ENCODE assay signal across 8 mouse cellular contexts in the genomic region with DNA sequence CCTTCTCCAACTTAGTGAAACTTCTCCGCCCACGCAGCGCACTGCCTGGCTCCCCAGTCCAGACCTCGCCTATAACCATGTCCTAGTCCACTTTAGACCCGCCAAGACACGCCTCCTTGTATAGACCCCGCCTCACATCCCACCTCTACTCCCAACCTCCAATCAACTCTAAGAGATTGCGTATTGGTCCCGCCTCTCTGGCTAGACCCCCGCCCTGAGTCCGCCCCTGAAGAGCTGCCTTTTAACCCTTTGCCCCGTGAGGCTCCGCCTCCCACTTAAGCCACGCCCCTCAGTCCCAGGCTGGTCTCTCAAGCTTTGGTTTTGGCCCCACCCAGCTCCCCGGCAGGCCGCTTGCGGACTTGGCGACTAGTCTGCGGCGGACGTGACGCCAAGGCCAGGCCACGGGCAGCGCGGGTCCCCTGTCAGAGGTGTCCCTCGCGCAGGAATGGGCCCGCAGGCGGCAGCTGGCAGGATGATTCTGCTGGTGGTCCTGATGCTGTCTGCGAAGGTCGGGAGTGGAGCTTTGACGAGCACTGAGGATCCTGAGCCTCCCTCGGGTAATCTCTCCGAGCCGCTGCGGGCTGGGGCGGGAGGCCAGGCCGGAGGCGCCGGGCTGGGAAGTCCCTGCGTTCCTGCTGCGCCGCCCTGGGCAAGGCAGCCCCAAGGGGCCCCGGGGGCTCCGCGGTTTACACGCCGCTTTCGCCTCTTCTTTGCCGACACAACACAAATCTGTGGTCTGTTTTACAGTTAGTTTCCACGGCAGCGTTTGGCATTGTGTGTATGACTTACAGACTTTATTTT. TPM values are rescaled to one million over a fixed set of nuclear protein-coding genes. Genes with fewer than 3 reads are reported as not detected.
DNase-seq lines count a peak whose midpoint lies in the region; ATAC-seq and TF ChIP-seq lines count a peak whose summit lies in the region.

A gene (plus strand): TSS at position 309 of the 801 bp plus-strand sequence.

- H3K9ac ChIP-seq in hindbrain, embryonic 13.5 days = peak within 1 kb of the TSS; percentile 84

- POLR2A ChIA-PET in Patski (lab: Charles Lee) = no interaction called here

- peaks cover 12% of the 10 kb centered on the region for H3K4me1 ChIP-seq in hindbrain, embryonic 13.5 days (replicated peaks)

- peak; percentile 95 for ATAC-seq in Patski
- peak; percentile 100 for ATAC-seq in hindbrain, embryonic 13.5 days (ENCODE audit: low FRiP score)

- peak within 1 kb of the TSS; percentile 84 for H3K4me2 ChIP-seq in hindbrain, embryonic 13.5 days

- no peaks in the 10 kb centered on the region for H3K27me3 ChIP-seq in Patski
- H3K27me3 ChIP-seq in hindbrain, embryonic 13.5 days = peaks cover 7% of the 10 kb centered on the region; the same call in 1 of the 2 replicates

- peak within 1 kb of the TSS; percentile 76 for H3K27ac ChIP-seq in hindbrain, embryonic 13.5 days

- no peaks in the 10 kb centered on the region for H3K9me3 ChIP-seq in hindbrain, embryonic 13.5 days

- in situ Hi-C loops in Patski (cut with MboI; ENCODE audit: low pct_unique_long_range_greater_than_20kb) = loop anchor here (10.0 kb wide), 1 partner anchor 347 kb away; no protein-coding TSS in a partner anchor

- no peak for TF ChIP-seq CTCF in Patski (IDR thresholded peaks at IDR 0.05)

- CTCF ChIA-PET in Patski (lab: Charles Lee) = interaction anchor here (0.8 to 1.5 kb wide), 5 partner anchors 11 to 66 kb away, joined by 3 to 4 read pairs (median 3); no protein-coding TSS in a partner anchor

- DNase-seq in Patski (ENCODE audit: low read depth, low spot score) = peak; percentile 97
- DNase-seq in cerebellum, postnatal 14 days = peak; percentile 98 to 99
- peak; percentile 94 for DNase-seq in frontal cortex, postnatal 14 days (ENCODE audit: low spot score in 2 of 2)
- DNase-seq in layer of hippocampus, postnatal 25 days (ENCODE audit: extremely low spot score in 1 of 2, low spot score in 1 of 2) = peak; percentile 75 to 82
- peak; percentile 100 for DNase-seq in lung, postnatal 25 days (ENCODE audit: low spot score)
- DNase-seq in retina, embryonic 14.5 days (ENCODE audit: low spot score) = peak; percentile 97
- peak; percentile 100 for DNase-seq in thymus, postnatal 4 days

- no peaks in the 10 kb centered on the region for H3K36me3 ChIP-seq in hindbrain, embryonic 13.5 days

- WGBS in hindbrain, embryonic 13.5 days = under 1% methylated on average over 52 of the region's 52 CpGs

- peak within 1 kb of the TSS; percentile 72 for H3K4me3 ChIP-seq in hindbrain, embryonic 13.5 days

RNA-seq across cellular contexts. Expression of the gene that starts here (rescaled TPM):
- 115 TPM for polyA plus RNA-seq in Patski (2021)
- 21.6 and 23.1 TPM in 2 replicates for polyA plus RNA-seq in hindbrain, embryonic 13.5 days (2015; fragmentation: Nextera tagmentation; extraction: Ambion mirVana)
- 10 to 100 TPM; 16.1 to 20.2 TPM for total RNA-seq in layer of hippocampus, postnatal 25 days (2021)

Comparison
In these comparisons a context has a peak if more than half of its experiments do, and no peak if none do; other contexts are left out.
1. Peak in every context shown above with its lines: DNase-seq, ATAC-seq, H3K4me3 ChIP-seq and H3K27ac ChIP-seq.